Mouse (Mus musculus) liver, postnatal 0 days (tissue): ENCODE measurements around the gene Sptssb. TPM values are rescaled to one million over a fixed set of nuclear protein-coding genes. Genes with fewer than 3 reads are reported as not detected.

Experiments
- ATAC-seq: fragments of 200-750 bp; cut with Nextera tagmentation; 2 replicates; pipeline ENCODE4 v1.8.0; 2017; ENCODE audit warnings: mild to moderate bottlenecking, moderate library complexity
- DNase-seq: peaks from one replicate; pipeline ENCODE4 v3.0.0-alpha.2; 2016
- H3K27ac ChIP-seq: fragments of 300-500 bp; sonication (generic); 2 replicates; pipeline ENCODE4 v1.5.1; 2014; ENCODE audit warnings: antibody characterized with exemption, moderate library complexity, mild to moderate bottlenecking, low read depth
- H3K27me3 ChIP-seq: fragments of 300-500 bp; sonication (generic); 2 replicates; pipeline ENCODE4 v1.6.1; 2014; ENCODE audit warnings: low read length, control low read depth, mixed read lengths; ENCODE audit not compliant: insufficient read depth
- H3K36me3 ChIP-seq: fragments of 300-500 bp; sonication (generic); replicated peaks from 2 replicates; pipeline ENCODE4 v1.6.1; 2014; ENCODE audit warnings: mild to moderate bottlenecking, control low read depth, low read length, moderate library complexity, mixed read lengths; ENCODE audit not compliant: insufficient read depth
- H3K4me1 ChIP-seq: fragments of 300-500 bp; sonication (generic); 2 replicates; pipeline ENCODE4 v1.6.1; 2014; ENCODE audit warnings: antibody characterized with exemption, mild to moderate bottlenecking, control low read depth; ENCODE audit not compliant: insufficient read depth
- H3K4me2 ChIP-seq: fragments of 300-500 bp; sonication (generic); 2 replicates; pipeline ENCODE4 v1.6.1; 2014; ENCODE audit warnings: low read depth, mild to moderate bottlenecking, low read length, moderate library complexity, mixed read lengths
- H3K4me3 ChIP-seq: fragments of 300-500 bp; sonication (generic); 2 replicates; pipeline ENCODE4 v1.5.1; 2014; ENCODE audit warnings: low read depth, low read length
- H3K9ac ChIP-seq: fragments of 300-500 bp; sonication (generic); replicated peaks from 2 replicates; pipeline ENCODE4 v1.6.1; 2014; ENCODE audit warnings: mild to moderate bottlenecking, moderate library complexity
- H3K9me3 ChIP-seq: fragments of 300-500 bp; sonication (generic); 2 replicates; pipeline ENCODE4 v1.6.1; 2016; ENCODE audit warnings: mild to moderate bottlenecking, control low read depth, low read length, mixed read lengths
- CTCF ChIP-seq: sonication (generic); IDR thresholded peaks from 2 replicates; pipeline ENCODE4 v1.5.1; 2016; ENCODE audit warnings: antibody characterized with exemption, low read depth
- EP300 ChIP-seq: IDR thresholded peaks from 2 replicates; pipeline ENCODE4 v1.6.1; 2016; ENCODE audit warnings: antibody characterized with exemption, low read depth, mild to moderate bottlenecking
- WGBS: fragments of 180-500 bp; shearing (Covaris S2); extraction: QIAGEN DNeasy Blood & Tissue Kit; methylation state at CpG from one replicate; pipeline ENCODE4 v1.1.7; 2014; ENCODE audit not compliant: insufficient replicate concordance; 5-methylcytosine and 5-hydroxymethylcytosine counted together
- polyA plus RNA-seq: library from polyadenylated mRNA; unstranded; fragments of >200 nt; fragmentation: Nextera tagmentation; extraction: Ambion mirVana; gene quantifications from 2 replicates; pipeline ENCODE4 v1.2.1, GENCODE M21; 2015

The Sptssb gene
- polyA plus RNA-seq, 1 experiment from 2014 or later = 0.22 TPM

DNA sequence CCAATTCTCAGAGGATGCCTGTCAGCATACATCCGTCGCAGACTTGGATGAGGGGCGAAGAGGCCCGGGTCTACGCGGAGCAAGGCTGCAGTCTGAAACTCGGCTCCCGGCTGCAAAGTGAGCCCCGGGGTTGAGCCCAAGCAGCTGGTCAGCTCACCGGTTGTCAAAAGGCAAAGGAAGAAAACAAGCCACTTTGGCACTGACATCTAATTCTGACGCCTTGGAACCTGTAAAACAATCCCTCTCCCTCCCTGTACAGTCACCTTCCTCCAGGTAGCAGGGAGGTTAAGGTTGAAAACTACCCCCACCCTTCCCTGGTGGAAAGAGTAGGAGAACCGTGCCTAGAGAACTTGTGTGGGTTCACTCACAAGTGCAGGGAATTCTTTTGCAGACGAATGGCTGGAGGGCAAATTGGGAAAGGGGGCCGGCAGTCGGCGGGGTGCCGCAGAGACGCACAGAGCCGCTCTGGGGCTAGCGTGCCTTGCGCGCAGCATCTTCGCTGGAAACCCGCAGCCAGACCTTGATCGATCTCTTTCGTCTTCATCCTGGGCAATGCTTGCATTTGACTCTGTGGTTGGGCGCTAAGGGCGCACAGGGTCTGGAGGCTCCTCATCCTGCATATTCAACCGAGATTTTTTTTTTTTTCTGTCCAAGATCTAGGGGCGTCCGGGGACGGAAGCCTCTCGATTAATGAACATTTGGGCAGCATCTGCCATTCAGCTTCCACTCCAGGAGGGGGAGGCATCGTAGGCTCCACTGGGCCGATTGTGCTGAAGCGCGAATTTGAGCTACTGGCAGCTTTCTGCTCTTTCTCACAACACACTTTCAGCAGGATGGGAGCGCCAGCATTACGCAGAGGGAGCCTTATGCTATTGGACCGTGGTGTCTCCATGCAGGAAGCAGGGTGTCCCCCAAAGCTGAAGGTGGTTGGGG, 1.1 kb upstream of the Sptssb start:
- ATAC-seq (no peak), DNase-seq (no peak)
- peak overlapping the region; percentile 40 for H3K4me3 ChIP-seq
- TF ChIP-seq EP300 (no peak), CTCF (peak; percentile 25; the same call in 1 of the 2 replicates)
- no peaks in the 10 kb centered on the region for H3K4me1 ChIP-seq
- whole genome bisulfite sequencing = 2% methylated on average over 40 of the region's 40 CpGs
- H3K27ac ChIP-seq = no peak overlapping the region
- H3K9ac ChIP-seq = no peak overlapping the region
- H3K27me3 ChIP-seq = peaks cover 8% of the 10 kb centered on the region; the same call in 1 of the 2 replicates
- H3K4me2 ChIP-seq = peak overlapping the region; percentile 76
- H3K36me3 ChIP-seq = no peaks in the 10 kb centered on the region
- H3K9me3 ChIP-seq = no peaks in the 10 kb centered on the region

DNA sequence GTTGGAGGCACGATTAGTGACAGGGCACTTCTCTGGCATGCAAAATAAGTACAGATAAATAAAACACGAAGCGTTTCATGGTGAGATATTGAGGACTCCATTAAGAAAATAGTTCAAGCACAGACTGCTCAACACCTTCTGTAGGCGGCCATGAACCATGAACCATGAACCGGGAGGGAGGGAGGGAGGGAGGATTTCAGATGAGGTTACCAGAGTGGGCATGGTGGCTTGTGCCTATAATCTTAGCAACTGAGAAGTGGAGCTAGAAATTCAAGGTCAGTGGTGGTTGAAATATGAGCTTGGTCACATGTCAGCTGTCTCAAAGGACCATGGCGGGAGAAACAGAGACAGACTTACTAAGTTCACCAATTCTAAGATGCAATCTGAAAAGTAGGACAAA, 20.3 kb downstream of the Sptssb start:
- Histone ChIP-seq H3K4me1 (no peaks in the 10 kb centered on the region), H3K9me3 (no peaks in the 10 kb centered on the region), H3K4me3 (no peak overlapping the region), H3K36me3 (no peaks in the 10 kb centered on the region), H3K27ac (no peak overlapping the region), H3K4me2 (no peak overlapping the region), H3K9ac (no peak overlapping the region), H3K27me3 (no peaks in the 10 kb centered on the region)
- no peak for ATAC-seq
- 71% methylated on average over 6 of the region's 6 CpGs for WGBS
- TF ChIP-seq CTCF (no peak), EP300 (no peak)
- DNase-seq = no peak

DNA sequence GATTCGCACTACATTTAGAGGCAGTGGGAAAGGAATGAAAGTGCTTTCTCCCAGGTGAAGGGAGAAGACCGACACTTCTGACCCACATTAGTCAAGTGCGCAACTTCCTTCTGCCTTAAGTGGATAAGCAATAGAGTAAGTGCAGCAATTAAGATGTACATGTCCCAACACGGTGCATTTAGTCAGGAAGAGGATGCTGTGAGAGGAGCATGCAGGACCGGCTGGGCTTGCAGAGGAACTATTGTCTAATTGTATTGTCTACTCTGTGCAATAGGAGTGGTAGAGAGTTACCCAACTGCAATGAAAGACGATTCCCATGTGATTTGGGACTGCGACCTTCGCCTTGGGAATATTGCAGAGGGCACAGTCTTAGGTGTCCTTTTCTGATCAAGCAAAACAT, 30.2 kb downstream of the Sptssb start:
- TF ChIP-seq CTCF (no peak), EP300 (no peak)
- DNase-seq (no peak), ATAC-seq (no peak)
- Histone ChIP-seq H3K4me2 (no peak overlapping the region), H3K9ac (no peak overlapping the region), H3K36me3 (no peaks in the 10 kb centered on the region), H3K4me1 (no peaks in the 10 kb centered on the region), H3K4me3 (no peak overlapping the region), H3K9me3 (no peaks in the 10 kb centered on the region), H3K27me3 (no peaks in the 10 kb centered on the region), H3K27ac (no peak overlapping the region)
- 72% methylated on average over 8 of the region's 8 CpGs for WGBS

DNA sequence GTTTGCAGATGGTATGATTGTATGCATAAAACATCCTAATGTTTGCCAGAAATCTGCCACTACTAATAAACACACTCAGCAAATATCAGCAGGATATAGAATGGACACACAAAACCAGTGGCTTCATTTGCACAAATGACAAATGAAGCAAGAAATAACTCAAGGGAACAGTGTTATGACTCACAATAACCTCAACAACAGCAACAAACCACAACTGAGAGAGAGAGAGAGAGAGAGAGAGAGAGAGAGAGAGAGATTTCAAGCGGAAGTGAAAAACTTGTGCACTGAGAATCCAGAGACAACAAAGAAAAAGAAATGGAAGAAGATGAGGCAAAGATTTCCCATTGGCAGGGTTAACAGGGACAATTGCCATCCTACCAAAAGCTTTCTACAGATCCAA, 35.2 kb downstream of the Sptssb start:
- ATAC-seq = no peak
- H3K27me3 ChIP-seq = no peaks in the 10 kb centered on the region
- H3K4me1 ChIP-seq = no peaks in the 10 kb centered on the region
- TF ChIP-seq EP300 = no peak
- TF ChIP-seq CTCF = no peak
- no peak overlapping the region for H3K4me2 ChIP-seq
- H3K4me3 ChIP-seq = no peak overlapping the region
- H3K27ac ChIP-seq = no peak overlapping the region
- 94% methylated on average over 1 of the region's 1 CpGs for WGBS
- H3K9me3 ChIP-seq = no peaks in the 10 kb centered on the region
- DNase-seq = no peak
- H3K36me3 ChIP-seq = no peaks in the 10 kb centered on the region
- no peak overlapping the region for H3K9ac ChIP-seq

DNA sequence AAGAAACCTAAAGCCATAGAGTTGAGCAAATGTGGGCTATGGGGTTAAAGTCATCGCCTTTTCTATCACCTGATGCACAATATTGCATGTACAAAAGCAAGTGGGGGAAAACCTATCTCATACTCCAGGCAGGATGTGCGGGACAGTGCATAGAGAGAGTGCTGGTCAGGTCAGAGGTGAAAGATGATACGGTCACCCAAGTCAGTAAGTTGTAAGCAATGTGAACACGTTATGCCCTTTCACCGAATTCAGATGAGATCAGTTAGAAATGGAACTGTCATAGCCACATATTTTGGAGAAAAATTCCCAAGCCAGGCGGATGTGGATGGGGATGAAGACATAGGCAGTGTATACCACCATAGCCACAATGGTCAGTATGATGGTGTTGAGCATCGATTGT, 39.1 kb downstream of the Sptssb start:
- H3K9me3 ChIP-seq = no peaks in the 10 kb centered on the region
- no peaks in the 10 kb centered on the region for H3K36me3 ChIP-seq
- DNase-seq (no peak), ATAC-seq (no peak)
- H3K4me1 ChIP-seq = no peaks in the 10 kb centered on the region
- no peak overlapping the region for H3K27ac ChIP-seq
- H3K4me2 ChIP-seq = no peak overlapping the region
- H3K27me3 ChIP-seq = no peaks in the 10 kb centered on the region
- H3K9ac ChIP-seq = no peak overlapping the region
- 75% methylated on average over 7 of the region's 7 CpGs for WGBS
- TF ChIP-seq EP300 = no peak
- TF ChIP-seq CTCF = no peak
- H3K4me3 ChIP-seq = no peak overlapping the region

DNA sequence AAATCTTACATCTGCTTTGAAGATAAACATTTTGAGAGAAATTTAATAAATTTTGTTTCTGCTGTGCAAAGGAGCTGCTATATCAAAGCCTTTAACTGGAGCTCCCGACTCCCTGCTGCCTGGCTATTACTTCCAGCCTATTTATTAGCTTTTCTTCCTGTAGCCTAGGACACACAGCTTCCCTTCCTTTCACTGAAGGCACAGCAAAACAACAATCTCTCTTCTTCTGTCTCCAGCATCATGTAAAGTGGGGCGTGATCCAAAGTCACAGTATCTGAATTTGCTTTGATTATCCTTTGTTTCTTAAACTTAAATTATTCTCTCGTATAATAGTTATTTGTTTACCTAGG, 39.9 kb downstream of the Sptssb start:
- Histone ChIP-seq H3K4me3 (no peak overlapping the region), H3K36me3 (no peaks in the 10 kb centered on the region), H3K4me2 (no peak overlapping the region), H3K4me1 (no peaks in the 10 kb centered on the region), H3K9ac (no peak overlapping the region), H3K27me3 (no peaks in the 10 kb centered on the region), H3K27ac (no peak overlapping the region), H3K9me3 (no peaks in the 10 kb centered on the region)
- WGBS = 60% methylated on average over 3 of the region's 3 CpGs
- DNase-seq (no peak), ATAC-seq (no peak)
- no peak for TF ChIP-seq CTCF
- no peak for TF ChIP-seq EP300
